Mouse (Mus musculus): Measurements from ENCODE around the gene Spsb4. TPM values are rescaled to one million over a fixed set of nuclear protein-coding genes. Genes with fewer than 3 reads are reported as not detected.

The Spsb4 gene
- total and polyA plus RNA-seq, 3 experiments, result not detected

GRCm38 (mm10) chr9:96899717-96900116, 118.9 kb downstream of the Spsb4 start:
- Histone ChIP-seq H3K9ac (ENCODE audit: control insufficient read depth, low read depth, low read length, poor library complexity, severe bottlenecking) (no peak overlapping the region), H3K4me1 (ENCODE audit: control insufficient read depth in 1 of 2, insufficient read depth in 2 of 2, low read length in 2 of 2) (no peaks in the 10 kb centered on the region), H3K4me3 (ENCODE audit: control insufficient read depth in 1 of 2, insufficient read depth in 1 of 2, low read depth in 2 of 2, low read length in 2 of 2) (no peak overlapping the region), H3K9me3 (replicated peaks; ENCODE audit: insufficient read depth, low read length) (no peaks in the 10 kb centered on the region), H3K36me3 (ENCODE audit: control insufficient read depth in 1 of 2, insufficient read depth in 2 of 2, low read length in 2 of 2) (no peaks in the 10 kb centered on the region), H3K27ac (ENCODE audit: control insufficient read depth, low read depth, low read length) (no peak overlapping the region), H3K79me2 (ENCODE audit: control insufficient read depth, insufficient read depth, low read length, poor library complexity) (no peaks in the 10 kb centered on the region), H3K27me3 (ENCODE audit: control insufficient read depth in 1 of 2, insufficient read depth in 2 of 2, low read length in 2 of 2) (no peaks in the 10 kb centered on the region)
- TF ChIP-seq BHLHE40 (IDR thresholded peaks at IDR 0.05; ENCODE audit: borderline replicate concordance, low read depth, low read length), result no peak
- TF ChIP-seq CTCF (IDR thresholded peaks at IDR 0.05 in 2 of 3, conservative IDR thresholded peaks at IDR 0.05 in 1 of 3; ENCODE audit: control insufficient read depth in 1 of 3, insufficient read depth in 1 of 3, low read depth in 2 of 3, low read length in 3 of 3, poor library complexity in 1 of 3, severe bottlenecking in 1 of 3), result no peak
- TF ChIP-seq USF2 (IDR thresholded peaks at IDR 0.05; ENCODE audit: borderline replicate concordance in 1 of 2, insufficient read depth in 1 of 2, low read depth in 1 of 2, low read length in 2 of 2), result no peak
- TF ChIP-seq POLR2AphosphoS5 (IDR thresholded peaks at IDR 0.05; ENCODE audit: borderline replicate concordance, low read depth, low read length), result no peak
- TF ChIP-seq HCFC1 (IDR thresholded peaks at IDR 0.05; ENCODE audit: low read depth, low read length), result no peak
- DNase-seq (ENCODE audit: low read depth, low spot score), result no peak

GRCm38 (mm10) chr9:96899004-96899403, 119.6 kb downstream of the Spsb4 start:
- no peak overlapping the region for H3K4me3 ChIP-seq (ENCODE audit: control insufficient read depth in 1 of 2, insufficient read depth in 1 of 2, low read depth in 2 of 2, low read length in 2 of 2)
- H3K36me3 ChIP-seq (ENCODE audit: control insufficient read depth in 1 of 2, insufficient read depth in 2 of 2, low read length in 2 of 2), result no peaks in the 10 kb centered on the region
- no peaks in the 10 kb centered on the region for H3K9me3 ChIP-seq (replicated peaks; ENCODE audit: insufficient read depth, low read length)
- TF ChIP-seq GABPA (IDR thresholded peaks at IDR 0.05; ENCODE audit: low read depth, low read length) (no peak), MAFK (IDR thresholded peaks at IDR 0.05; ENCODE audit: borderline replicate concordance, low read depth, low read length) (no peak), POLR2A (IDR thresholded peaks at IDR 0.05; ENCODE audit: control insufficient read depth in 1 of 2, insufficient read depth in 1 of 2, low read depth in 1 of 2, low read length in 2 of 2, poor library complexity in 1 of 2) (no peak), BHLHE40 (IDR thresholded peaks at IDR 0.05; ENCODE audit: borderline replicate concordance, low read depth, low read length) (no peak), ETS1 (IDR thresholded peaks at IDR 0.05; ENCODE audit: low read depth, low read length) (no peak), RCOR1 (IDR thresholded peaks at IDR 0.05; ENCODE audit: low read depth, low read length) (no peak), TBP (IDR thresholded peaks at IDR 0.05; ENCODE audit: low read depth, low read length) (no peak), CHD2 (IDR thresholded peaks at IDR 0.05; ENCODE audit: low read length) (no peak), MAZ (IDR thresholded peaks at IDR 0.05; ENCODE audit: low read depth, low read length) (no peak), MXI1 (IDR thresholded peaks at IDR 0.05; ENCODE audit: low read depth, low read length) (no peak)
- no peaks in the 10 kb centered on the region for H3K4me1 ChIP-seq (ENCODE audit: control insufficient read depth in 1 of 2, insufficient read depth in 2 of 2, low read length in 2 of 2)
- H3K9ac ChIP-seq (ENCODE audit: control insufficient read depth, low read depth, low read length, poor library complexity, severe bottlenecking), result no peak overlapping the region
- H3K27me3 ChIP-seq (ENCODE audit: control insufficient read depth in 1 of 2, insufficient read depth in 2 of 2, low read length in 2 of 2), result no peaks in the 10 kb centered on the region
- no peak overlapping the region for H3K27ac ChIP-seq (ENCODE audit: control insufficient read depth, low read depth, low read length)
- no peak for DNase-seq (ENCODE audit: low read depth, low spot score)
- no peaks in the 10 kb centered on the region for H3K79me2 ChIP-seq (ENCODE audit: control insufficient read depth, insufficient read depth, low read length, poor library complexity)

GRCm38 (mm10) chr9:96896690-96897089, 122.0 kb downstream of the Spsb4 start:
- Histone ChIP-seq H3K4me3 (ENCODE audit: control insufficient read depth in 1 of 2, insufficient read depth in 1 of 2, low read depth in 2 of 2, low read length in 2 of 2) (no peak overlapping the region), H3K79me2 (ENCODE audit: control insufficient read depth, insufficient read depth, low read length, poor library complexity) (no peaks in the 10 kb centered on the region), H3K27ac (ENCODE audit: control insufficient read depth, low read depth, low read length) (no peak overlapping the region), H3K9ac (ENCODE audit: control insufficient read depth, low read depth, low read length, poor library complexity, severe bottlenecking) (no peak overlapping the region), H3K4me1 (ENCODE audit: control insufficient read depth in 1 of 2, insufficient read depth in 2 of 2, low read length in 2 of 2) (no peaks in the 10 kb centered on the region), H3K36me3 (ENCODE audit: control insufficient read depth in 1 of 2, insufficient read depth in 2 of 2, low read length in 2 of 2) (no peaks in the 10 kb centered on the region), H3K9me3 (replicated peaks; ENCODE audit: insufficient read depth, low read length) (no peaks in the 10 kb centered on the region), H3K27me3 (ENCODE audit: control insufficient read depth in 1 of 2, insufficient read depth in 2 of 2, low read length in 2 of 2) (no peaks in the 10 kb centered on the region; a peak in 1 of 4 replicates)
- DNase-seq (ENCODE audit: low read depth, low spot score), result no peak
- TF ChIP-seq JUND (IDR thresholded peaks at IDR 0.05; ENCODE audit: low read depth, low read length) (no peak), UBTF (IDR thresholded peaks at IDR 0.05; ENCODE audit: borderline replicate concordance, insufficient read depth, low read depth, low read length) (no peak), MAFK (IDR thresholded peaks at IDR 0.05; ENCODE audit: borderline replicate concordance, low read depth, low read length) (no peak), HCFC1 (IDR thresholded peaks at IDR 0.05; ENCODE audit: low read depth, low read length) (no peak), SMC3 (IDR thresholded peaks at IDR 0.05; ENCODE audit: low read depth, low read length) (no peak), MXI1 (IDR thresholded peaks at IDR 0.05; ENCODE audit: low read depth, low read length) (no peak), CHD2 (IDR thresholded peaks at IDR 0.05; ENCODE audit: low read length) (no peak), POLR2AphosphoS5 (IDR thresholded peaks at IDR 0.05; ENCODE audit: borderline replicate concordance, low read depth, low read length) (no peak), EP300 (IDR thresholded peaks at IDR 0.05; ENCODE audit: low read depth in 1 of 2, low read length in 2 of 2) (no peak), ELF1 (IDR thresholded peaks at IDR 0.05; ENCODE audit: low read depth, low read length) (no peak), ZC3H11A (IDR thresholded peaks at IDR 0.05; ENCODE audit: low read depth, low read length) (no peak), USF1 (IDR thresholded peaks at IDR 0.05; ENCODE audit: low read depth, low read length) (no peak), NELFE (IDR thresholded peaks at IDR 0.05; ENCODE audit: low read depth, low read length) (no peak)

Data from MEL (cell line).